Mouse (Mus musculus) heart, postnatal 10 days (tissue): ENCODE data around the gene Mlycd. TPM values are rescaled to one million over a fixed set of nuclear protein-coding genes. Genes with fewer than 3 reads are reported as not detected.

ENCODE experiments used
- DNase-seq, 2 experiments: peaks; one replicate each; pipeline ENCODE4 v3.0.0; 2021
- intact Hi-C: fragments of 180-260 bp; cut with DNase I; formaldehyde crosslinking; loops from one replicate; pipeline ENCODE4 v1.15.1; 2025
- total RNA-seq, 2 experiments: library from RNA; stranded (reverse); gene quantifications; 2 replicates each; pipeline ENCODE4 v1.2.3; 2021

Mlycd gene
- total RNA-seq, 2 experiments from 2014 or later, result 98.4 to 115 TPM

- DNase-seq, result no peak
- intact Hi-C loops, result loop anchor here (2.0 kb wide), 1 partner anchor 227 kb away; no protein-coding TSS in a partner anchor
Measured at GRCm38 (mm10) chr8:119447781-119448170, 53.1 kb downstream of the Mlycd start.

- intact Hi-C loops, result no loop called here
- DNase-seq, result no peak
Measured at GRCm38 (mm10) chr8:119449627-119450026, 54.9 kb downstream of the Mlycd start.

DNA sequence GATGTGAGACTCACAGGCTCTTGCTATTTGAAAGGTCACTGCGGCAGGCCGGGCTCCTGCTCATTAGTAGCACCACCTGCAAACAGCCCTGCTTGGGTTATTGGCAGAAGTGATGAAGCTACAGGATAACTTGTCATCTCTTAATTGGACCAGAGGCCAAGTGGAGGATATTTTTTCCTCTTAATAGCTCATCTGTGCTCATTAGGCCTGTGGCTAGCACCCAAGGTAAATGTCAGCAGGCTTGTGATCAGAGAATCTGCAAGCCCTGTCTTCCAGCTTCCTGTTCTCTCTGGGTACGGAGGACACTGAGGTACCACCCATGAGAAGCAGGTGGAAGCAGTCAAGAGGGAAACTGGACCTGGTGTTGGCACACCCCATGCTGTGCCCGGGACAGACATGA, 56.5 kb downstream of the Mlycd start:
- intact Hi-C loops, result no loop called here
- DNase-seq, result no peak

- no peak for DNase-seq
- intact Hi-C loops, result no loop called here
Measured at GRCm38 (mm10) chr8:119452919-119453318, 58.2 kb downstream of the Mlycd start.

DNA sequence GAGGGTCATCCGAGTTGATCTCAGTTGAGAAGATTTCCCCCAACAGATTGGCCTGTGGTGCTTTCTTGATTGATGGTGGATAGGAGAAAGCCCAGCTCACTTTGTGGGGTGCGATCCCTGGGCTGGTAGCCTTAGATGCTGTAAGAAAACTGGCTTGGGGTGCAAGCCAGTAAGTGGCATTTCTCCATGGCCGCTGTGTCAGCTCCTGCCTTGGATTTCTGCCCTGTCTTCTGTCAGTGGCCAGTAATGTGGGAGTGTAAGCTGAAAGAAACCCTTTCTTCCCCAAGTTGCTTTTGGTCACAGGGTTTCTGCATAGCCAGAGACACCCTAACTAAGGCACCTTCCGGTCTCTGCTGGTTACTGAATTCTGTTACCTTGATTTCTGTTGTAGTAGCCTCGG, 61.4 kb downstream of the Mlycd start:
- no peak for DNase-seq
- intact Hi-C loops, result no loop called here

DNA sequence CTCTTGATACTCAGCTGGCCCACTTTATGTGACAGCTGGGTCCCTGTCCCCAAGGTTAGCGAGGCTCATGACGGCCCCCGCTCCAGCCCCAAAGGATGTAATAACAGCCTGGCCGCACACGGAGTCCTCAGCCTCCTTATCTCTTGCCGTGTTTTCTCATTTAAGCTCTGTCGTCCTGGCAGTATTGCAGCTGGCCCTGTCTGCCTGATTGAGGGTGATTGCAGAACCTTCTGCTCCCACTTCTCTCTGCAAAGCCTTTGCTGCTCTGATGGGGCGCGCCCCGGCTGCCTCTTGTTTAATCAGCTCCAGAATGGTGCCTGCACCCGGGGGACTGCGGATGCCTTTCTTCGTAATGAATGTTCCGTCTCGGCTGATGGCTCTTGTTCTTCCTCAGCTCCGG, 65.0 kb downstream of the Mlycd start:
- intact Hi-C loops, result no loop called here
- DNase-seq, result peak; percentile 21 to 29

Other genes with a start within 250 kb of the Mlycd start
- gene Hsbp1, start 50.4 kb upstream of the Mlycd start, total RNA-seq, result 100 to 1,000 TPM; 195 to 207 TPM
- 1 to 10 TPM in 1 of 2 experiments, under 1 TPM in 1; 0.98 to 2.0 TPM for gene Osgin1, start 39.2 kb downstream of the Mlycd start, total RNA-seq
- not detected for gene Necab2, start 51.8 kb downstream of the Mlycd start, total RNA-seq
- not detected for gene Slc38a8, start 106.8 kb downstream of the Mlycd start, total RNA-seq
- 10 to 100 TPM; 66.8 to 67.7 TPM for gene Mbtps1, start 163.9 kb downstream of the Mlycd start, total RNA-seq
- 10 to 100 TPM; 17.6 to 18.2 TPM for gene Hsdl1, start 180.3 kb downstream of the Mlycd start, total RNA-seq
- gene Dnaaf1, start 180.4 kb downstream of the Mlycd start, total RNA-seq, result not detected
- gene Taf1c, start 210.3 kb downstream of the Mlycd start, total RNA-seq, result 1 to 10 TPM; 3.9 to 4.7 TPM
- gene Adad2, start 217.9 kb downstream of the Mlycd start, total RNA-seq, result not detected
- gene Kcng4, start 240.8 kb downstream of the Mlycd start, total RNA-seq, result under 1 TPM in 1 of 2 experiments, not detected in 1; 0.10 TPM